Mouse (Mus musculus) hindbrain, embryonic 15.5 days (tissue): ENCODE data around the gene Lrch4. TPM values are rescaled to one million over a fixed set of nuclear protein-coding genes. Genes with fewer than 3 reads are reported as not detected.
A peak's percentile ranks its signal among the peaks of the same experiment; 100 is the strongest.

ENCODE experiments used
- ATAC-seq: fragments of 200-750 bp; cut with Nextera tagmentation; 2 replicates; pipeline ENCODE4 v1.8.0; 2017; ENCODE audit warnings: low read depth, moderate number of reproducible peaks, moderate TSS enrichment; ENCODE audit not compliant: low FRiP score
- H3K27ac ChIP-seq: fragments of 300-500 bp; sonication (generic); replicated peaks from 2 replicates; pipeline ENCODE4 v1.5.1; 2015; ENCODE audit warnings: mild to moderate bottlenecking, inconsistent platforms
- H3K27me3 ChIP-seq: fragments of 300-500 bp; sonication (generic); 2 replicates; pipeline ENCODE4 v1.6.1; 2015; ENCODE audit warnings: control low read depth, inconsistent platforms
- H3K36me3 ChIP-seq: fragments of 300-500 bp; sonication (generic); 2 replicates; pipeline ENCODE4 v1.6.1; 2015; ENCODE audit warnings: control low read depth, inconsistent platforms
- H3K4me1 ChIP-seq: fragments of 300-500 bp; sonication (generic); replicated peaks from 2 replicates; pipeline ENCODE4 v1.6.1; 2015; ENCODE audit warnings: control low read depth, inconsistent platforms
- H3K4me2 ChIP-seq: fragments of 300-500 bp; sonication (generic); 2 replicates; pipeline ENCODE4 v1.6.1; 2015; ENCODE audit warnings: moderate library complexity, mild to moderate bottlenecking, inconsistent platforms
- H3K4me3 ChIP-seq: fragments of 300-500 bp; sonication (generic); 2 replicates; pipeline ENCODE4 v1.5.1; 2015; ENCODE audit warnings: mild to moderate bottlenecking, inconsistent platforms
- H3K9ac ChIP-seq: fragments of 300-500 bp; sonication (generic); 2 replicates; pipeline ENCODE4 v1.6.1; 2015; ENCODE audit warnings: inconsistent platforms
- H3K9me3 ChIP-seq: fragments of 300-500 bp; sonication (generic); 2 replicates; pipeline ENCODE4 v1.6.1; 2016; ENCODE audit warnings: control low read depth, inconsistent platforms
- WGBS: fragments of 180-500 bp; shearing (Covaris S2); methylation state at CpG from one replicate; pipeline ENCODE4 v1.1.7; 2015; 5-methylcytosine and 5-hydroxymethylcytosine counted together
- polyA plus RNA-seq: library from polyadenylated mRNA; unstranded; fragments of >200 nt; fragmentation: Nextera tagmentation; extraction: Ambion mirVana; gene quantifications from 2 replicates; pipeline ENCODE4 v1.2.1, GENCODE M21; 2015

Gene Lrch4
- polyA plus RNA-seq, 1 experiment from 2014 or later: 17.2 TPM

DNA sequence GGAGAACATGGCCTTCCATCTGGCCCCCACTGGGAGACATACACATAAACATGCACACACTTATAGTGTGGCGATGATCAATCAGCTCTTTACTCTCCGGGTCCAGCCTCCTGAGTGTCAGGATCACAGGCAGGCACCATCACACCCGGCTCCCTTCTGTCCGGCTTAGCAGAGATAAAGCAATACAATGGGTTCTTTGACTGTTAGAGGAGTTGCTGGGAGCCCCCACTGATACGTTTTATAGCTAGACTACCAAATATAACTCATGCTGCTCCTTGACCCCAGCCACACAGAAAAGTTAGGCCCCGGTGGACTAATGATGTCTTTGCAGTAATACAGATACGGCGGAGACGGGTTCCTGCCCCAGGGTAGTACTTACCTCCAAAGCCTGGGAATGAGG, 34.1 kb downstream of the Lrch4 start:
- ATAC-seq: no peak
- no peak overlapping the region for H3K27ac ChIP-seq
- peaks cover 50% of the 10 kb centered on the region for H3K36me3 ChIP-seq
- no peak overlapping the region for H3K4me2 ChIP-seq
- H3K9ac ChIP-seq: no peak overlapping the region
- WGBS: 74% methylated on average over 9 of the region's 9 CpGs
- H3K27me3 ChIP-seq: no peaks in the 10 kb centered on the region
- no peaks in the 10 kb centered on the region for H3K4me1 ChIP-seq
- no peaks in the 10 kb centered on the region for H3K9me3 ChIP-seq
- H3K4me3 ChIP-seq: no peak overlapping the region

DNA sequence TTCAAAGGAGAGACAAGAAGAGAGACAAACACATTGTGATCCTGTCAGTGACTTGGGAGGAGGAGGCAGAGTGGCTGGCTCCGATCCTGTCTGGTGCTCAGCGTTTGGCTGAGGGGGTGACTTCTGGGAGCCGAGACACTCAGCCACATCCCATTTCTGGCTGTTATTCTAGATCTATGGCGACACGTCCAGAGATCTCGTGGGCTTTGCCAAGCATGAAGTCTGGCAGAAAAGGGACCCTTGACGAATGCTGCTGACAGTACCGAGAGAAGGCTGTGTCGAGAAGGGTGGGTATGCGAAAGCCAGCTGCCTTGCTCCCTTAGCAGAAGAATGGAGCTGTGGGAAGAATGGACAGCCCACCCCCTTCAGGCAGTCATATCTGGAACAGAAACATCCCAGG, 40.0 kb downstream of the Lrch4 start:
- Histone ChIP-seq H3K4me2 (no peak overlapping the region), H3K27ac (peak overlapping the region; percentile 51; the same call in 1 of the 2 replicates), H3K9ac (no peak overlapping the region), H3K36me3 (peaks cover 25% of the 10 kb centered on the region), H3K4me1 (peaks cover 9% of the 10 kb centered on the region; the same call in 1 of the 2 replicates), H3K27me3 (no peaks in the 10 kb centered on the region), H3K4me3 (no peak overlapping the region), H3K9me3 (no peaks in the 10 kb centered on the region)
- WGBS: 64% methylated on average over 10 of the region's 10 CpGs
- ATAC-seq: no peak

DNA sequence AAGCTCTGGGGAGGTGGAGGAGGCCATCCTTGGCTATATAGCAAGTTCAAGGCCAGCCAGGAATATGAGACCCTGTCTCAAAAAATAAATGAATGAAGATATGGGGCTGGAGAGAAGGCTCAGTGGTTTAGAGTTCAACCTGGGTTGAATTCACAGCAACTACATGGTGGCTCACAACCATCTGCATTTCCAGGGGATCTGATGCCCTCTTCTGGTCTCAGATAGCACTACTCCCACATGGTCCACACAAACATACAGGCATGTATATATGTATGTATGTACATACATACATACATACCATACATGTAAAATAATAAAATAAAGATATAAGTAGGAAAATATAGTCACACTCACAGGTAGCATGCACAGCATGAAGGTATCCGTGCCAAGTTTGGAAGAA, 41.3 kb downstream of the Lrch4 start:
- no peak for ATAC-seq

DNA sequence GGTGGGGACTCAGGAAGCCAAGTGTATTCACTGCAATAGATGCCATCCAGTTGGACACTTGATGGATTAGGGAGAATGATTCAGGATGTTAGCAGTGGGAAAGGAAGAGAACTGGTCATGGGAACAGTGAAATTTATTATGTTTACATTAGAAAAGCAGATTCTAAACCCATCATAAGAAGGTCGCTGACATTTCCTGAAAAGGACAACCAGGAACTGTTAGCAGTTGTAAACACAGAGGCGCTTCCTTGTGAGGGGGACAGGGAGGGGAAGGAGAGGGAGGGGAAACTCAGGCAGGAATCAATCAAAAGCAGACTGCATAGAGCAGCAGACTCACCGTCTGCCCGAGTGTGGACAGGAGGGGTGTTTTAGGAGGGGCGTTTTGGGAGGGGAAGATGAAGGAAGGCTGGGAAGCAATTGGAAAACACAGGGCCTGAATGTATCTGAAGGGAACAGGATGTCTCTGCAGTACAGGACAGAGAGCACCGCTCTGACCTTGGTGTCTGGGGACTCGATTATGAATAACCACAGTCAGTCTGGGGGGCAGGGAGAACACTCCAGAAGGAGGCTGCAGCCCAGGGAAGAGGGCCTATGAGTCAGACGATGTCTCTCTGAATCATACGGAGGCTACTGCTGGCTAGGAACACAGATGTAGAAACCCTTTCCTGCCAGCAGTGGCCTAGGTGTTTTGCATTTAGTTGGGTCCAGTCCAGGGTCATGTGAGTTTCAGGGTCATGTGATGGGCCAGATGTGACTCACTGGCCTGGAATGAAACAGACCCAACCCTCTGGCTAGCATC, 42.7 kb downstream of the Lrch4 start:
- H3K9ac ChIP-seq: no peak overlapping the region
- WGBS: 44% methylated on average over 9 of the region's 9 CpGs

More for the DNA sequence above, 41.3 kb downstream of the Lrch4 start:
- peaks cover 9% of the 10 kb centered on the region; the same call in 1 of the 2 replicates for H3K4me1 ChIP-seq
- no peaks in the 10 kb centered on the region for H3K9me3 ChIP-seq
- WGBS: 92% methylated on average over 1 of the region's 1 CpGs
- H3K27ac ChIP-seq: no peak overlapping the region; the same call in 1 of the 2 replicates
- peaks cover 18% of the 10 kb centered on the region for H3K36me3 ChIP-seq
- H3K4me3 ChIP-seq: no peak overlapping the region
- no peak overlapping the region for H3K9ac ChIP-seq
- H3K4me2 ChIP-seq: no peak overlapping the region
- H3K27me3 ChIP-seq: no peaks in the 10 kb centered on the region

DNA sequence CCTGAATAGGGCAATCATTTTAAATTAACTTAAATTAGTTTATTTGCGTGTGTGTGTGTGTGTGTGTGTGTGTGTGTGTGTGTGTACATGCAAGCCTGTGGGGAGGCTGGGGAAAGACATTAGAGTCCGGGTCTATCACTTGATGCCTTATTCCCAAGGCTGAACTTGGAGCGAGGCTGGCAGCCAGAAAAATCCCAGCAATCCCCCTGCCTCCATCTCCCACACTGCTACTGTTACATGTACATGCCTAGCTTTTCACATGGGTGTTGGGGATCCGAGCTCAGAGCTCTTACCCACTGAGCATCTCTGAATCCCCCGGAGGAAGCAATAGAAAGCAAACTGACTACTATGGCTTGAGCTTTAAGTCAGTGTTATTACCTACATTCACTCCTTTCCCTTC, 43.4 kb downstream of the Lrch4 start:
- H3K27me3 ChIP-seq: no peaks in the 10 kb centered on the region
- no peak for ATAC-seq

More for the DNA sequence above, 42.7 kb downstream of the Lrch4 start:
- H3K36me3 ChIP-seq: peaks cover 5% of the 10 kb centered on the region
- peaks cover 9% of the 10 kb centered on the region; the same call in 1 of the 2 replicates for H3K4me1 ChIP-seq
- H3K27me3 ChIP-seq: no peaks in the 10 kb centered on the region
- no peaks in the 10 kb centered on the region for H3K9me3 ChIP-seq
- no peak overlapping the region for H3K4me2 ChIP-seq
- H3K4me3 ChIP-seq: no peak overlapping the region
- no peak for ATAC-seq
- no peak overlapping the region for H3K27ac ChIP-seq

DNA sequence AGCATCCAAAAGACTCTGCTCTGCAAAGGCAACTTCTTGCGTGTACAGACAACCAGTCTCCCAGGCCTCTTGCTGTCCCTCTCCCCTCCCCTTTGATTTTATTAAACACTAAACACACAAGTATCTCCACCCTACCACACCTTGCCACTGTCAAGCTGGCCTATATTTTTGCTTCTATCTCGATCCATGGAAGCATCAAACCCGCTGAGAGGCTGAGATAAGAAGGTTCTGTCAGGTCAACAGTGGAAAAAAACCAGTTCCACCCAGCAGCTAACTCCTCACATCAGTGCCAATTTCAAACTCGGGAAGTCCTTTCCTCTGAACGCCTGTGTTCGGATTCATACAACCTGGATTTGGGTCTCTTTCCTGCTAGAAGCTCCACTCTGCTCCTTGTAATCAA, 44.1 kb downstream of the Lrch4 start:
- Histone ChIP-seq H3K27me3 (no peaks in the 10 kb centered on the region), H3K4me2 (no peak overlapping the region), H3K4me1 (peaks cover 9% of the 10 kb centered on the region; the same call in 1 of the 2 replicates), H3K27ac (no peak overlapping the region), H3K4me3 (no peak overlapping the region), H3K36me3 (no peaks in the 10 kb centered on the region), H3K9ac (no peak overlapping the region), H3K9me3 (no peaks in the 10 kb centered on the region)
- WGBS: 93% methylated on average over 6 of the region's 6 CpGs
- ATAC-seq: no peak

More for the DNA sequence above, 43.4 kb downstream of the Lrch4 start:
- H3K27ac ChIP-seq: no peak overlapping the region
- no peaks in the 10 kb centered on the region for H3K9me3 ChIP-seq
- H3K4me2 ChIP-seq: no peak overlapping the region
- WGBS: 81% methylated on average over 5 of the region's 5 CpGs
- no peaks in the 10 kb centered on the region for H3K36me3 ChIP-seq
- H3K4me1 ChIP-seq: peaks cover 9% of the 10 kb centered on the region; the same call in 1 of the 2 replicates
- H3K4me3 ChIP-seq: no peak overlapping the region
- no peak overlapping the region for H3K9ac ChIP-seq

DNA sequence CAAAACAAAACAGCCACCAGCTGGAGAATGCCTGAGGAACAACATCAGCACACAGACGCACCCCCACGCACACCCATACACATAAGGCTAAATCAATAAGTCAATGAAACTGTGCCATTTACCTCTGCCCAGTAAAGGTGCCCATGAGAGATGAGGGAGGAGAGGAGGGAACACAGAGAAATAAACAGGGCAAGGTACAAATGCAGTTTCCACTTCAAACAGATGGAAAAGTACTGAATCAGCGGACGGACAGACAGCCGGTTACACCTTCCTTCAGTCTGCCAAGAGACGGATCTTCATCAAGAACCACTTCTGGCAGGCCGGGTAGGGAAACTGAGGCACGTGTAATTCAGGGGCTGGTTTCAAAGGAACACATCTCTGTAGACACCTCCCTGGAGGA, 45.9 kb downstream of the Lrch4 start:
- Histone ChIP-seq H3K9ac (no peak overlapping the region), H3K27ac (no peak overlapping the region), H3K4me3 (no peak overlapping the region), H3K36me3 (no peaks in the 10 kb centered on the region), H3K4me2 (no peak overlapping the region), H3K4me1 (peaks cover 9% of the 10 kb centered on the region; the same call in 1 of the 2 replicates), H3K27me3 (no peaks in the 10 kb centered on the region), H3K9me3 (no peaks in the 10 kb centered on the region)
- no peak for ATAC-seq
- WGBS: 94% methylated on average over 8 of the region's 8 CpGs

DNA sequence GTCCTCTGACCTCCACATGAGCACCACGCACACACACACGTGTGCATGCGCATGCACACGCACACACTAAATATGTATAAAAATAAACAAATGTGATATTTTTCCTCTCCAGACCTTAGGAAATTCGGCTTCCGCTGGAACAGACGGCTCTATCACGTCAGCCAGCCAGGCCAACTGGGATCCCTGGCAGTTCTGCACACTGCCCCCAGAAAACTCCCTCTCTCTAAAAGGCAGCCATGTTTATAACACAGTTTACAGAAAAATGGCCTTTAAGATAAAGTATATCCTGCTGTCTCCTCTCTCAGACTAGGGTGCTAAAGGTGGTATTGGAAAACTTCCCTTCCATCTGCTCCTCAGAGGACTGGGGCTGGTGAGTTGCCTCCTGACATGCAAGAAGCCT, 48.9 kb downstream of the Lrch4 start:
- Histone ChIP-seq H3K9me3 (no peaks in the 10 kb centered on the region), H3K9ac (no peak overlapping the region), H3K27ac (no peak overlapping the region), H3K4me1 (peaks cover 14% of the 10 kb centered on the region), H3K4me3 (no peak overlapping the region), H3K36me3 (no peaks in the 10 kb centered on the region), H3K4me2 (no peak overlapping the region), H3K27me3 (no peaks in the 10 kb centered on the region)
- 97% methylated on average over 8 of the region's 8 CpGs for WGBS
- ATAC-seq: no peak

DNA sequence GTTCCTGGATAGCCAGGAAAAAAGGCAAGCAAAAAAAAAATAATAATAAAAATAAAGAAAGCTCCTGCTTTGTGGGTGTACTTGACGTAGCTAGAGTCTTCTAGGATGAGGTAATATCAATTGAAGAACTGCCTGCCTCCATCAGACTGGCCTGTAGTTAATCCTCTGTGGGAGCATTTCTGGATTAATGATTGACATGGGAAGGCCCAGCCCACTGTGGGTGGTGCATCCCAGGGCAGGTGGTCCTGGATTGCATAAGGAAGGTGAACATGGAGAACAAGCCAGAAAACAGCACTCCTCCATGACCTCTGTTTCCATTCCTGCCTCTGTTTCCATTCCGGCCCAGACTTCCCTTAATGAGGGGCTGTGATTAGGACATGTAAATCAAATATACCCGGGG, 49.8 kb downstream of the Lrch4 start:
- Histone ChIP-seq H3K9me3 (no peaks in the 10 kb centered on the region), H3K4me3 (no peak overlapping the region), H3K4me1 (peaks cover 23% of the 10 kb centered on the region), H3K27me3 (no peaks in the 10 kb centered on the region), H3K4me2 (no peak overlapping the region), H3K27ac (no peak overlapping the region), H3K36me3 (no peaks in the 10 kb centered on the region), H3K9ac (no peak overlapping the region)
- 86% methylated on average over 3 of the region's 3 CpGs for WGBS
- ATAC-seq: no peak

DNA sequence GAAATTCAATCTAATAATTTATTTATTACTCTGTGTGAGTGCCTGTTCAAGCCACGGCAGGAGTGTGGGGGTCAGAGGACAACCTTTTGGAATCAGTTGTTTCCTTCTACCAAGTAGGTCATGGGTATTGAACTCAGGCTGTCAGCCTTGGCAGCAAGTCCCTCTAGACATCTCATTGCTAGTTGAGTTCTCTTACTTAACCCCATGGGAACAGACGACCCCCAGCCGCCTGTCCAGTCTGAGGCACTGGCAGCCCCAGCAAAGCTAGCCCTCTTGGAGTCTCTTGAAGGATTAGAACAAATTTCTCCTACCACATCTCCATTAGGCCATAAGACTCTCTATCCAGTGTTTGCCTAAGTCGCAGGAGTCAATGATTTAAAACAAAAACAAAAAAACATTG, 50.8 kb downstream of the Lrch4 start:
- no peaks in the 10 kb centered on the region for H3K27me3 ChIP-seq
- H3K9ac ChIP-seq: no peak overlapping the region
- H3K27ac ChIP-seq: no peak overlapping the region
- H3K4me1 ChIP-seq: peaks cover 25% of the 10 kb centered on the region
- no peak overlapping the region for H3K4me2 ChIP-seq
- no peaks in the 10 kb centered on the region for H3K9me3 ChIP-seq
- no peak for ATAC-seq
- no peaks in the 10 kb centered on the region for H3K36me3 ChIP-seq
- H3K4me3 ChIP-seq: no peak overlapping the region
- WGBS: 86% methylated on average over 4 of the region's 4 CpGs

DNA sequence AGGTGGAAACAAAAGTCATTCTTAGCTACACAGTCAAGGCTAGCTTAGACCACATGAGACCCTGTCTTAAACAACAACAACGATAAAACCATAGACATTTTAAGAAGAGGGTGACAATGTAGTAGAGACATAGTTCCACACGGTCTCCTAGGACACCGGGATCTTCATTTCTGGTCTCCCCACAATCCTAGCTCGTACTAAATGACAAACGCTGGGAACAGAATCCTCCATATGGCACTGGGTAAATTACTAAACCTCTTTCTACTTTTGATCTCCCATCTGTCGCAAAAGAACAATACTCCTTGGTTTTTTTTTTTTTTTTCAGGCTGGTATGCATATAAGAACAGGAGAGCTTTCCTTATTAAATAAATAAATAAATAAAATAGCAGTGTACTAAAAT, 53.6 kb downstream of the Lrch4 start:
- H3K4me3 ChIP-seq: no peak overlapping the region

DNA sequence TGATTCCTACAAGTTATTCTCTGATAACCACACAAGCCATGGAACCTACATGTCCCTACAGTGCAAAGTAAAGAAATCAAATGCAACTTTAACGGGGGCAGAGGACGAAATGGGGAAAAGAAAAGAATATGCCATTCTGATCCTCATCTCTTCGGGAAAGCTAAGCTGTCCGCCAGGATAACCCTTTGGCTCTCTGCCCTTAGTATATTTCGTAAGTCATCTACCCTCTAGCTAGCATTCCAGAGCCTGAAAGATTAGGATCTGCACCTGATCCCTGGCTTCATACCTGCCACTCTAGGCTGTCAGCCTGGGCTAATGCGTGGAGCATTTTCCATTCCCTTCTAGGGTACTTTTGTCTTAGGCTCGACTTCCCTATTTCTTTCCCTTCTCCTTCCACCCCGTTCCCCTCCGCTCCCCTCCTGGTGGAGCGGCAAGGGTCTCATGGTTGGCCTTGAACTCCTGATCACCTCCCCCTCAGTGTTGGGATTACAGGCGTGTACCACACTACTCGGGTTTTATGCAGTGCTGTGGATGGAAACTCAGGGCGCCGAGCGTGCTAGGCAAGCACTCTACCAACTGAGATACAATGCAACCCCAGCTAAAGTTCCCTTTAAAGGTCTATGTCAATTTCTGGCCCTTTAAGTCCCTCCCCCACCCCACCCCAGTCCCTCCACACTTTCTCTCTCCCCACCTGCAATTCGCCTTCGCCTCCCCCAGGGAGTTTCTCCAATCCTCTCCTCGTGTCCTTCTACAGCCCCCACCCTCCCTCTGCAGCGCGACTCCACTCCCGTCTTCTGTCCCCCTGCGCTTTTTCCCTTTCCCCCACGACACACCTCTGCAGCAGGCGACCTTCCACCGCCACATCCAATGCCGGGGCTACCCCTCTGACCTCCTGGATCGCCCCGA, 54.7 kb downstream of the Lrch4 start:
- Histone ChIP-seq H3K9me3 (no peaks in the 10 kb centered on the region), H3K36me3 (no peaks in the 10 kb centered on the region), H3K4me2 (peak overlapping the region; percentile 74), H3K4me3 (peak overlapping the region; percentile 97), H3K9ac (peak overlapping the region; percentile 80), H3K27me3 (no peaks in the 10 kb centered on the region), H3K4me1 (peaks cover 25% of the 10 kb centered on the region), H3K27ac (peak overlapping the region; percentile 86)
- 10% methylated on average over 28 of the region's 28 CpGs for WGBS
- ATAC-seq: no peak

More for the DNA sequence above, 53.6 kb downstream of the Lrch4 start:
- Histone ChIP-seq H3K27ac (no peak overlapping the region), H3K4me1 (peaks cover 25% of the 10 kb centered on the region), H3K27me3 (no peaks in the 10 kb centered on the region), H3K4me2 (peak overlapping the region; percentile 74), H3K36me3 (no peaks in the 10 kb centered on the region), H3K9ac (no peak overlapping the region), H3K9me3 (no peaks in the 10 kb centered on the region)
- WGBS: 67% methylated on average over 6 of the region's 6 CpGs
- ATAC-seq: no peak
